Mouse (Mus musculus) left cerebral cortex, postnatal 4 days (tissue): ENCODE measurements around the gene Pias4. TPM values are rescaled to one million over a fixed set of nuclear protein-coding genes. Genes with fewer than 3 reads are reported as not detected.
"Not testable (repeated sequence)": the region's sequence is repeated elsewhere in the genome, so short reads cannot be mapped to it uniquely, and the experiment has no call there.

Source experiments
- DNase-seq: peaks from one replicate; pipeline ENCODE4 v3.0.0-alpha.2; 2022
- intact Hi-C: fragments of 180-260 bp; cut with DNase I; formaldehyde crosslinking; loops from one replicate; pipeline ENCODE4 v1.15.1; 2025
- total RNA-seq, 2 experiments: library from RNA; stranded (reverse); gene quantifications; 2 replicates each; pipeline ENCODE4 v1.2.3; 2021

Pias4 gene
- total RNA-seq, 2 experiments from 2014 or later, result 29.6 to 30.4 TPM

DNA sequence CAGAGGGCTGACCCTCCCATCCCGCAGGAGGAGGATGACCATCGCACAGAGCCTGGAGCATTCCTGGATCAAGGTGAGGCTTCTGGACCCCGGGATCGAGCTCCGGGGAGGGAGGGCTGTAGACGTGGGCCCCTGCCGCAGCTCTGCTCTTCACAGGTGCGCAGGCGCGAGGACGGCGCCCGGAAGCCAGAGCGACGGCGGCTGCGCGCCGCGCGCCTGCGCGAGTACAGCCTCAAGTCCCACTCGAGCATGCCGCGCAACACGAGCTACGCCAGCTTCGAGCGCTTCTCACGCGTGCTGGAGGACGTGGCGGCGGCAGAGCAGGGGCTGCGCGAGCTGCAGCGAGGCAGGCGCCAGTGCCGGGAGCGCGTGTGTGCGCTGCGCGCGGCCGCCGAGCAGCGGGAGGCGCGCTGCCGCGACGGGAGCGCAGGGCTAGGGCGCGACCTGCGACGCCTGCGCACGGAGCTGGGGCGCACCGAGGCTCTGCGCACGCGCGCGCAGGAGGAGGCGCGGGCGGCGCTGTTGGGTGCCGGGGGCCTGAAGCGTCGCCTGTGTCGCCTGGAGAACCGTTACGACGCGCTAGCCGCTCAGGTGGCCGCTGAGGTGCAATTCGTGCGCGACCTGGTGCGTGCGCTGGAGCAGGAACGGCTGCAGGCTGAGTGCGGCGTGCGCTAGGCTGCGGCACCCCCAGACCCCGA is 24.7 kb upstream of the Pias4 start:
- DNase-seq, result peak; percentile 81
- intact Hi-C loops, result loop anchor here (10.0 kb wide), 2 partner anchors 152 to 272 kb away; partner anchors contain the start of gene Gipc3

DNA sequence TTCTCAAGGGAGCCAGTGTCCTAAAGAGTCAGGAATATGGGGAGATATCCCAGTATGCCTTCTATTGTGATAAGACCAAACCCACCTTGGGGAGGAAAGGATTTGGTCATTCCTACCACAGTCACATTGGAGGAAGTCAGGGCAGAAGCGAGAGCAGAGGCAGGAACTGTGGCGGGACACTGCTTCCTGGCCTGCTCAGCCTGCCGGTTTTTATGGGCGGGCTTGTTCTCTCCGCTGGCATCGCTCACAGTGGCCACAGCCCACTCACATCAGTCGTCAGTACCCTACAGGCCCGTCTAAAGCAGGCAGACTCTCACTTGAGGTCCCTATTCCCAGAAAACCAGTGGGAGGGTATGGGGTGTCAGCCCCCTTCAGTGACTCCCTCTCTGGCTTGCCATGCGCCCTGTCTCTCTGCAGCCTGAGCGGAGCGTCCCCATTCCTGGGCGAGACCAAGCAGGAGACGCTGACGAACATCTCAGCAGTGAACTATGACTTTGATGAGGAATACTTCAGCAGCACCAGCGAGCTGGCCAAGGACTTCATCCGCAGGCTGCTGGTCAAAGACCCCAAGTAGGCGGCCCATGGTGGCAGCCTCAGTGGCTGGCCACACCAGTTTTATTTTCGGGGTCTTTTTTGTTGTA is 23.7 kb upstream of the Pias4 start:
- DNase-seq, result no peak
- intact Hi-C loops, result loop anchor here (10.0 kb wide), 2 partner anchors 153 to 273 kb away; partner anchors contain the start of gene Gipc3

DNA sequence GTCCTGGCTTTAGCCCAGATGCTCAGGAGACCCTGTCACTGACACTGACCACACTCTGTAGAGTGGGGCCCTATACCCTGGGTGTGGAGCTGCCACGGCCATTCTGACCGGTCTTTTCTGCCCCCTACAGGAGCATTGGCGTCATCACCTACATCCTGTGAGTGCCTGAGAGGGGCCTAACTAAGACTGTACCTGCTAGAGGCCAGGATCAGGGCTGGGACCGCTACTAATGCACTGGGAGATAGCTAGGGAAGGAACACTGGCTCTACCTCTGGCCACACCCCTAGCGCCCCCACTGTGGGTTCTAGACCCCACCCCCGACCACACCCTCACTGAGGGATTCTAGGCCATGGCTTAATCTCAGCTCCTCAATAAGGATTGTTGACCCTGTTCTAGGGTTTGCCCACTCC is 23.2 kb upstream of the Pias4 start:
- DNase-seq, result no peak
- intact Hi-C loops, result loop anchor here (10.0 kb wide), 2 partner anchors 154 to 274 kb away; partner anchors contain the start of gene Gipc3

DNA sequence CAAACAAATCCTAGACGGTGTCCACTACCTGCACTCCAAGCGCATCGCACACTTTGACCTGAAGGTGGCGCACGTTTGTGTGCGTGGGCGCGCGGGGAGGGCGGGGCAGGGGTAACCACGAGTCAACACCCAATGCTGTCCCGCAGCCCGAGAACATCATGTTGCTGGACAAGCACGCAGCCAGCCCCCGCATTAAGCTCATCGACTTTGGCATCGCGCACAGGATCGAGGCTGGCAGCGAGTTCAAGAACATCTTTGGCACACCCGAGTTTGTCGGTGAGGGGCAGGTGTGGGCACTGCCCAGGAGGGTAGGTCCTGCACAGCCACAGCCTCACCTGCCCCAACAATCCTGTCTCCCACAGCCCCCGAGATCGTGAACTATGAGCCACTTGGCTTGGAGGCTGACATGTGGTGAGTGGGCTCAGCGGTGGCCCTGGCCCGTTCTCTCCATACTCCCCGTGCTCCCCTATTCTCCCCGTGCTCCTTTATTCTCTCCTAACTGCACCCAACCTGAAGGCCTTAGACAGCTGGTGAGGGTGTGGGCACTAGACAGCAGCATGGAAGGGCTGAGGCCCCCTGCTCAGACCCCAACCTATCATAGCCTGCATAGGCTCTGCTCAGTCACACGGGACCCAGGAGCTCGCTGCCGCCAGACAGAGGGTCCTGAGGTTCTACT is 22.7 kb upstream of the Pias4 start:
- DNase-seq, result no peak
- intact Hi-C loops, result loop anchor here (10.0 kb wide), 2 partner anchors 154 to 274 kb away; partner anchors contain the start of gene Gipc3

DNA sequence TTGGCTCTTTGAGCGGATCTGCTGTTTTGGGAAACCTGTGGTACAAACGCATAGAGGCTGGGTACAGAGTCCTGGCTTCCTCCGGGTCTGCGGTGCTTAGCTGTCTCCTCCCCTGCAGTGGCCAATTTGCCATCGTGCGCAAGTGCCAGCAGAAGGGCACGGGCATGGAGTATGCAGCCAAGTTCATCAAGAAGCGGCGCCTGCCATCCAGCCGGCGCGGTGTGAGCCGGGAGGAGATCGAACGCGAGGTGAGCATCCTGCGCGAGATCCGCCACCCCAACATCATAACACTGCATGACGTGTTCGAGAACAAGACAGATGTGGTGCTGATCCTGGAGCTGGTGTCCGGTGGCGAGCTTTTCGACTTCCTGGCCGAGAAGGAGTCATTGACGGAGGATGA is 22.1 kb upstream of the Pias4 start:
- intact Hi-C loops, result loop anchor here (10.0 kb wide), 2 partner anchors 155 to 275 kb away; partner anchors contain the start of gene Gipc3

DNA sequence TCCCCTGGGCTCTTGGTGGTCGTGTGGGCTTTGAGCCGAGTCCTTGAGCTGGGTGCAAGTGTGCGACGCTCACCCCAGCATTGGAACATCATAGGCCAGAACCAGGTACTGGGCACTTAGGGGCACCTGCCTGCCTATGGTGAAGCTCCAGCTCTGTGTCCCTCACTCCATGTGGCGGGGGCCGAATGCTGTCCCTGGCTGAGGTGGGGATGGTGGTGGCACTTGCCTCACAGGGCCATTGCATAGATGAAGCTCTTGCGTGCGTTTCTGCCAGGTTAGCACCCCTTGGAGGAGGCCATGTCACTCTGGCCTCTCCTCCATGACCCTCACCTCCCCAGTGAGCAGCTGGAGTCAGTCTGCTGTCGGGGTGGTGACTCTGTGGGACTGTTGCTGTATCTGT is 19.4 kb upstream of the Pias4 start:
- no peak for DNase-seq
- intact Hi-C loops, result no loop called here

More for the DNA sequence above, 22.1 kb upstream of the Pias4 start:
- DNase-seq, result no peak

DNA sequence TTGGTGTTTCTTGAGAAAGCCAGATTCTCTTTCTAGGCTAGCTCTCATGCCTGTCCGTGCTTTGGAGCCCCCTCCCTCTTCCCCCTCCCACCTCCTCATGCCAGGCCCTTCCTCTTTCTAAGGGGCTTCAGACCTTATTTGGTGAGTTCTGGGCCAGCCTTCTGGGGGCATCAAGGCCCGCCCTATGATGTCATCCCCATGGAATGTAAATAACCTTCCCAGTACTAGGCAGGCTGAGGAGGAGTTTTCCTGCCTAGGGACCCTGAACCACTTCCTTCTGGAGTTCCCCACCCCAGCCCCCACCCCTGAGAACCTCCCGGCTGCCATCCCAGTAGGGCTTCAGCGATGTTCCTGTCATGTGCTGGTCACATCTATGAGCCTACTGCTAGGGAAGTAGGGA is 17.0 kb upstream of the Pias4 start:
- intact Hi-C loops, result no loop called here
- DNase-seq, result no peak

DNA sequence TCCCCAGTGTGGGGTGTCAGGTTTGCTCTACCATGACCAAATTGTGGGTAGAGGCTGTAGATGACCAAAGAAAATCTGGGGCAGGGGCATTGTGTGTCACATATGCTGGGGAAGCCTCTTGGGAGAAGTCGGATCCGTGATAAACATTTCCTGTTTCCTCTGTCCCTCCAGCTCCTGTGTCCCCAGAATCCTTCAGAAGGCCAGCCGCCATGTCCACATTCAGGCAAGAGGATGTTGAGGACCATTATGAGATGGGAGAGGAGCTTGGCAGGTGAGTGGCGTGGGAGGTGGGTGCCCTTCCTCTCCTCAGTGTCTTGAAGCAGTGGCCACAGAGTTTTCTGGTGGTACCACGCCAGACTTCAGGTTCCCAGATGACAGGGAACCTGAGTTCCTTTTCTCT is 16.1 kb upstream of the Pias4 start, which contains the start of gene 4930442H23Rik:
Gene 4930442H23Rik, minus strand, starts transcription at position 45 of the 400 bp plus-strand sequence.
- no peak for DNase-seq
- intact Hi-C loops, result no loop called here

DNA sequence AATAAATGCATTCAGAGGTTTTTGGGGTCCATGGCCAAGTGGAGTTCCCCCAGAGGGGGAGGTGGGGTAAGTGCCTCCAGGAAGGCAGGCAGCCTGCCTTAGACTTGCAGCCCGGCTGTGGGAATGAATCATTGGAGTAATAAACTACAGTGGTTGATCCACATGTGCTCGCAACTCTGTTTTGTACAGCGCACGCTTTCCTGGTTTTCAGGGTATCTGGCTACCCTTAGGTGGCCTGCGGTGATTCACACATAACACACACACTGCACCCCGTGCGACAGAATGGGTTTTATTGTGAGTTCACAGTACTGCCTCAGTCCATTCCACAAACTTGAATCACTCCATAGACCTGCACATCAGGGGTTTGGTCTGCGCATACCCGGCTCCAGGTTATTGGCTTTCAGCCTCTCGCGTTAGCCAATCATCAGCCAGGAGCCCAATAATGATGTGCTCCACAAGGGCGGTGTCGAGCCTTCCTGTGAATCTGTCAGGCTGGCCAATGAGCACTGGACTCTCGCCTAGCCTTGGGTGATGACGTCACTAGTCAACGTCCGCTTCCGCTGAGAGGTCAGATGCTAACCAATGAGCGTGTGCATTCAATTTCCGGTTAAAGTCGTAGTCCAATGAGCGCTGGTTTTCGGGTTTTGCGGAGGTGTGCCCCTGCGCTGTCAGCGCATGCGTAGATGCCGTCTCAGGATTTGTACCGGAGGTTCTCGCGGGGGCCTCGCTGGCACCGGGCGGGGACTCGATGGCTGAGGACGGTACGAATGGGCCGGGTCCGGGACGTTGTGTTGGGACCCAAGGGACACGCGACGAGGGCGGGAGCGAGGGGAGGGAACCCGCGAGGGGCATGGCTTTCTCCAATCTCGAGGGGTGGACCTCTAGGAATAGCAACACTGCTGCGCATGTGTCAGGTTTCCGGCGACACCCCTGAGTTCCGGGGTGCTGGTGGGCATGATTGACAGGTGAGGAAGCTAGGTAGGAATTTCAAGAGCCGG is 14.9 kb upstream of the Pias4 start, which contains the start of gene Dapk3:
Gene Dapk3, plus strand, starts transcription at position 670 of the 998 bp plus-strand sequence.
- intact Hi-C loops, result no loop called here
- DNase-seq, result peak; percentile 97

DNA sequence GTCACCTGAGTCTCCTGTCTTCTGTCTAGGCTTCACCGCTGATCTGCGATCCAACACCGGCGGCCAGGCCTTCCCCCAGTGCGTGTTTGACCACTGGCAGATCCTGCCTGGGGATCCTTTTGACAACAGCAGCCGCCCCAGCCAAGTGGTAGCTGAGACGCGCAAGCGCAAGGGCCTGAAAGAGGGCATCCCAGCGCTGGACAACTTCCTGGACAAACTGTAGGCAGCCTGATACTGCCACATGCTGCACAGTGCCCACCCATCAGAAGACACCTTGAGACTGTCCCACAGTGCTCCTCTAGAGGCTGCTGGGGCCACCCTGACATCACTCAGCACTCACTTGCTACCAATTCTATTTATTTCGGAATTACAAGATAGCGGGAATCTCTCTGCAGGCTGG is 14.1 kb upstream of the Pias4 start:
- DNase-seq, intact Hi-C loops: not testable (repeated sequence)

DNA sequence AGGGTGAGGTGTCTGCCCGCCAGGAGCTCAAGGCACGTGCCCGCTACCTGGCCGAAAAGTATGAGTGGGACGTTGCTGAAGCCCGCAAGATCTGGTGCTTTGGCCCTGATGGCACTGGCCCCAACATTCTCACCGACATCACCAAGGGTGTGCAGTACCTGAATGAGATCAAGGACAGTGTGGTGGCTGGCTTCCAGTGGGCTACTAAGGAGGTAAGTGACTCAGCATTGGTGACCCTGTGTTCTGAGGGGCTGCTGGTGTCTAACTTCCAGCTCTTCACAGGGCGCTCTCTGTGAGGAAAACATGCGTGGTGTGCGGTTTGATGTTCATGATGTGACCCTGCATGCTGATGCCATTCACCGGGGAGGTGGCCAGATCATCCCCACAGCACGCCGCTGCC is 13.2 kb upstream of the Pias4 start:
- DNase-seq, result no peak
- intact Hi-C loops, result no loop called here

DNA sequence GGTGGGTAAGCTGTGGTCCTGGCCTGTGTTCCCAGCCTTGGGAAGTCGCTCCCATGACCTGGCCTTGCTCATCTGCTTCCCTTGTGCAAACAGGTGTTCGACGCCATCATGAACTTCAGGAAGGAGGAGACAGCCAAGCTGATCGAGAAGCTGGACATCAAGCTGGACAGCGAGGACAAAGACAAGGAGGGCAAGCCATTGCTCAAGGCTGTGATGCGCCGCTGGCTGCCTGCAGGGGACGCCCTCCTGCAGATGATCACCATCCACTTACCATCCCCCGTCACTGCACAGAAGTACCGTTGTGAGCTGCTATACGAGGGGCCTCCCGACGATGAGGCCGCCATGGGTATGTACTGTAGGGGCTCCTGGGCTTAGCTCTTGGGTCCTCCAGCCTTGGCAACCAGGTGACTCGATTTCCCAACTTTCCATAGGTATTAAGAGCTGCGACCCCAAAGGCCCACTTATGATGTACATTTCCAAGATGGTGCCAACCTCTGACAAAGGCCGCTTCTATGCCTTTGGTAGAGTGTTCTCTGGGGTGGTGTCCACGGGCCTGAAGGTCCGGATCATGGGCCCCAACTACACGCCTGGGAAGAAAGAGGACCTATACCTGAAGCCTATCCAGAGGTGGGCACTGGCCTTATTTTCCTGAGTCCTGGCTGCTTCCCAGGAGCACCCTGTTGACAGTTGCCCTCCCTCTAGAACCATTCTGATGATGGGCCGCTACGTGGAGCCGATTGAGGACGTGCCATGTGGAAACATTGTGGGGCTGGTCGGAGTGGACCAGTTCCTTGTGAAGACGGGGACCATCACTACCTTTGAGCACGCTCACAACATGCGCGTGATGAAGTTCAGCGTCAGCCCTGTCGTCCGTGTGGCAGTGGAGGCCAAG is 12.0 kb upstream of the Pias4 start:
- no peak for DNase-seq
- intact Hi-C loops, result no loop called here

DNA sequence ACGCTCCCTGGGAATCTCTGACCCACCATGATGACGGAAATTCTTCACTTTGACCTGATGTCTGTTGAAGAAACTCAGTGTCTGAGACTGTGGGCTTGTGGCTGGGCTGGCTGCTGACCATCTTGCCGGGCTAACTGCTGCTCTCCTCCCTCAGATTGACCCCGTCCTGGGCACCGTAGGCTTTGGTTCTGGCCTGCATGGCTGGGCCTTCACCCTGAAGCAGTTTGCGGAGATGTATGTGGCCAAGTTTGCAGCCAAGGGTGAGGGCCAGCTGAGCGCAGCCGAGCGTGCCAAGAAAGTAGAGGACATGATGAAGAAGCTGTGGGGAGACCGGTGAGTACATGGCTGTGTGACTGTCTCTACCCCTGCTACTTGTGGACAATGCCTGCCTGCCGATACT is 11.2 kb upstream of the Pias4 start:
- intact Hi-C loops, result no loop called here
- no peak for DNase-seq

DNA sequence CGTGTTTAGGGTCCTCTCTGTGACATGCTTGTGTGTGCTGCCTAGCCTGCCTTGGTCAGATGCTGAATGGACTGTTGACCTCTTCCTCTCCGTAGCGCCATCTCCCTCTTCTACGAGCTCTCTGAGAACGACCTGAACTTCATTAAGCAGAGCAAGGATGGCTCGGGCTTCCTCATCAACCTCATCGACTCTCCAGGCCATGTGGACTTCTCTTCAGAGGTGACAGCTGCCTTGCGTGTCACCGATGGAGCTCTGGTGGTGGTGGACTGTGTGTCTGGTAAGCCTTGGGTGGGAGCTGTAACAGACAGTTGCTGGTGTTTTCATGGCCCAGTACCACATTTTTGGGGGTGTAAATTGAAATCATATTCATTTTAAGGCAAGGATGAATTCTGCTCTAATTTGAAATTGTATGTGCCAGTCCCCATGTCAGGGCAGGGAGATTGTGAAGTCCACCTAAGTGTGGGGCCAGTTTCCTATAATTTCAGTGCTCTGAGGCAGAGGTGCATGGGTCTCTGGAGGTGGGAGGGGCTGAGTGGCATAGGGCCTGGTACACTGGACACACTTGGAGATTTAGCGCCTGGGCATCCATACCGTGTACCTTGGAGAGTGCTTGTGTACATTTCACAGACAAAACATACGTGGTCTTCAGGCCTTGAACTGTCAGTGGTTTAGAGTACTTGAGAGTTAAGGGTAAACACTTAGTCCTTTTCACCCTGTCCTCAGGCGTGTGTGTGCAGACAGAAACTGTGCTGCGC is 10.4 kb upstream of the Pias4 start:
- intact Hi-C loops, result no loop called here

DNA sequence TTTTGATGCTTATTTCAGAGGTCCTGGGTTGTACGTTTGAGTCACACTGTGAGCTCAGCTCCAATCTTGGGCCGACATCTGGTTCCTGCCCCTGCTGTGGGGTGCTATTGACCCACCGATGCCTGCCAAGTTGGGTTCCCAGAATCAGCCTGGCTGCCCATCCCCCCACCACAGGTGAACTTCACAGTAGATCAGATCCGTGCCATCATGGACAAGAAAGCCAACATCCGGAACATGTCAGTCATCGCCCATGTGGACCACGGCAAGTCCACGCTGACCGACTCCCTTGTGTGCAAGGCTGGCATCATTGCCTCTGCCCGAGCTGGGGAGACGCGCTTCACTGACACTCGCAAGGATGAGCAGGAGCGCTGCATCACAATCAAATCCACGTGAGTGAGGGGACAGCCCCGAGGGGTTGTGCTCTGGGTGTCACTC is 9.8 kb upstream of the Pias4 start:
- intact Hi-C loops, result no loop called here
- peak; percentile 49 for DNase-seq

More for the DNA sequence above, 10.4 kb upstream of the Pias4 start:
- no peak for DNase-seq

DNA sequence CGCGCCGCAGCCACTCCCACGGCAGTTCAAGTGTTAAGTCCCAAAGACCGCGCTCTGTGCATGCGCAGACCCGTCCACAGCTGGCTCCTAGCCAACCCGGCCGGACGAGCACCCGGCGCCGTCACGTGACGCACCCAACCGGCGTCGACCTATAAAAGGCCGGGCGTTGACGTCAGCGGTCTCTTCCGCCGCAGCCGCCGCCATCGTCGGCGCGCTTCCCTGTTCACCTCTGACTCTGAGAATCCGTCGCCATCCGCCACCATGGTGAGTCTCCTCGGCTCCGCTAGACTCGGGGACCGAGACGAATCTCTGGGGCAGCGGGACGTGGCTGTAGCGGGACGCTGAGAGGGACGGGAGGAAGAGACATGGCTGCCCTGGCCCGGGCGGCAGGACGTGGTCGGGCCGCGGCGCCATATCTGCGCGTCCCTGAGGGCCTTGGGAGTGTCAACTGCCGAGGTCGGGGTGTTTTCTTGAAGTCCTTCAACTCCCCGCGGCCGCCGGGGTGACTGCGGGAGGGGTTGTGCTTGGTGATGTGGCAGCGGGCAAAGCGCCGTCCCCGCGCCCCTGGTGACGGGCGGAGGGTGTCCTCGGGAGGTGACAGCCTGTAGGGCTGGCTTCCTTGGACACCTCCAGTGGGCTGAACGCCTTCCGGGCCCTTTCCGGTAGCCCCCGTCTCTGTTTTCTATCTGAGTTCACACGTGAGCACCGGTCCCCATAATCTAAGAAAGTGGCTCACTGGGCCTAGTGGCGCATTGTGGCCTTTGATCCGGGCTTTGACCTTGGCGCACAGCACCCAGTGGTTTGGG is 8.9 kb upstream of the Pias4 start, which contains the start of gene Eef2:
Gene Eef2, plus strand, starts transcription at position 166 of the 806 bp plus-strand sequence.
- intact Hi-C loops, result no loop called here
- DNase-seq, result peak; percentile 100

DNA sequence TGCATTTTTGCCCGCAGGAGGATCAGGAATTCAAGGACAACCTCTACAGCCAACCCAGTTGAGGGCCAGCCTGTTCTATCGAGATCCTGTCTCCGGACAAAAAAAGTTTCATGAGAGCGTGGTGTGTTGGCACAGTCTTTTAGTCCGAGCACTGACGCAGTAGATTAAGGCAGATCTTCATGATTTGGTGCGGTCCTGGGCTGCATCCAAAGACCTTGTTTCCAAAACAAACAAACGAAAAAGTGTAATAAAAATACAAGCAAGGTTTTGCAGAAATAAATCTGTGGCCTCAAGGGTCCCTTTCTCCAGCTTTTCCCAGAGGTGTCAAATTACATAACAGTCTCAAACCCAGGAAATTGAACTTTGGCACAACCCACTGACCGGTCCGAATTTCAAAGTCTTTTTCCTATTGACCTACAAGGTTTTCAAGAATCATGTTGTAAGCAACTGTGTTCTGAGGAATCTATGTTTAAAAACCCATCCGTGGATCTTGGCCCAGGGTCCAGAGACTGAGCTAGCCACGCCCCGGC is 8.3 kb upstream of the Pias4 start:
- DNase-seq, result no peak
- intact Hi-C loops, result no loop called here
